Mouse (Mus musculus): ENCODE data around the gene Prkci.

- TF ChIP-seq CTCF (IDR thresholded peaks at IDR 0.05; ENCODE audit: borderline replicate concordance, insufficient read depth, low read depth, low read length) (no peak), POLR2A (IDR thresholded peaks at IDR 0.05; ENCODE audit: borderline replicate concordance, insufficient read depth, low read length) (no peak)
Measured at GRCm38 (mm10) chr3:31095491-31096154, 100.1 kb downstream of the Prkci start.
